Mouse (Mus musculus) megakaryocyte, adult 5-6 weeks (primary cell): ENCODE results near the gene Ak1. TPM values are rescaled to one million over a fixed set of nuclear protein-coding genes. Genes with fewer than 3 reads are reported as not detected.

Source experiments
- ATAC-seq: 2 replicates; pipeline ENCODE4 v1.8.0; 2016; ENCODE audit warnings: mild to moderate bottlenecking, inconsistent platforms; ENCODE audit not compliant: poor library complexity, severe bottlenecking
- total RNA-seq, 2 experiments: library from RNA; stranded (forward) in 1 of 2; stranded (reverse) in 1 of 2; fragments of 153-499, 151-499 nt in 1 of 2; fragments of 221-1000, 200-1000 nt in 1 of 2; gene quantifications; 2 replicates each; pipeline versions ENCODE4 v1.2.3 to v1.2.4; 2015 to 2017

Ak1 gene
- total RNA-seq, 2 experiments from 2014 or later = not detected

GRCm38 (mm10) chr2:32599409-32599808, 22.1 kb upstream of the Ak1 start, which contains the start of gene St6galnac6:
Gene St6galnac6, plus strand, starts transcription at chr2:32599709.
- ATAC-seq = no peak

DNA sequence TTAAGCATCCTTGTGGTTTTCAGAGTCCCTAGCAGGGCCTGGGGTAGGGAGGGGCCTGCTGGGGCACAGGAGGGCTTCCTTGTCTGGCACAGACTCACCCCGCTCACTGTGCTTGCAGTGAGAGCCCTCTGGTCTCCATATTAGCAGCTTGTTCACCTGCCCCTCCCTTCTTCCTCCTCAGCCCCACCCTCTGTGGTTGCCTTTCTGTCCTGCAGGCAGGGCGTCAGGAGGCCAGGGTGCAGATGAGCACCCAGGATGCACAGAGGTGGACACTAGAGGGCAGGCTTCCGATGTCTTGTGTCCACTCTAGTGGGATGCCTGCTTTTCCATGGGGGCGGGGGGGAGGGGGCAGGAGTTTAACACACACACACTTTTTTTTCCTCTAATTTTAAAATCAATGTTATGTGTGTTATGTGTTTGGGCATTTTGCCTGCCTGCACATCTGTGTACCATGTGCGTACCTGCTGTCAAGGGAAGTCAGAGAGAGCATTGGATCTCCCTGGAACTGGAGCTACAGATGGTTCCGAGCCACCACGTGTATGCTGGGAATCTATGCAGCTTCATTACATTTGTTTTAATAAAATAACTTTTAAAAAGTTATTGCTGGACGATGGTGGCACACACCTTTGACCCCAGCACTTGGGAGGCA, 20.0 kb upstream of the Ak1 start:
- ATAC-seq = peak; percentile 83

- peak; percentile 65 for ATAC-seq
Observed at GRCm38 (mm10) chr2:32602600-32603054, 18.9 kb upstream of the Ak1 start.

DNA sequence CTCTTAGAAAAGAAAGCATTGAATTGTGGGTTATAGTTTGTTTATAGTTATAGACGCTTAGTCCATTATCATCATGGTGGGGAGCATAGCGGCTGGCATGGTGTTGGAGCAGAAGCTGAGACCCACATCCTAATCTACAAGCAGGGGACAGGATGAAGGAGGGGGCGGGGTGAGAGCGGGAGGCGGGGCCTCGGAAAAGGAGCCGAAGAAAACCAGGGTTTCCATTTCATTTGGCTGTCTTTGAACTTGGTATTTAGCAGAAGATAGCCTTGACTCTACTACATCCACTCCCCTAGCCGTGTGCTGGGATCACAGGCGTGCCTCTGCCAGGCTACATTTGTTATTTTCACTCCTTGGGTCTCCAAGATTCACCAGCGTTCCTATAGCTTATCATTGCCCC, 16.9 kb upstream of the Ak1 start:
- ATAC-seq = no peak

DNA sequence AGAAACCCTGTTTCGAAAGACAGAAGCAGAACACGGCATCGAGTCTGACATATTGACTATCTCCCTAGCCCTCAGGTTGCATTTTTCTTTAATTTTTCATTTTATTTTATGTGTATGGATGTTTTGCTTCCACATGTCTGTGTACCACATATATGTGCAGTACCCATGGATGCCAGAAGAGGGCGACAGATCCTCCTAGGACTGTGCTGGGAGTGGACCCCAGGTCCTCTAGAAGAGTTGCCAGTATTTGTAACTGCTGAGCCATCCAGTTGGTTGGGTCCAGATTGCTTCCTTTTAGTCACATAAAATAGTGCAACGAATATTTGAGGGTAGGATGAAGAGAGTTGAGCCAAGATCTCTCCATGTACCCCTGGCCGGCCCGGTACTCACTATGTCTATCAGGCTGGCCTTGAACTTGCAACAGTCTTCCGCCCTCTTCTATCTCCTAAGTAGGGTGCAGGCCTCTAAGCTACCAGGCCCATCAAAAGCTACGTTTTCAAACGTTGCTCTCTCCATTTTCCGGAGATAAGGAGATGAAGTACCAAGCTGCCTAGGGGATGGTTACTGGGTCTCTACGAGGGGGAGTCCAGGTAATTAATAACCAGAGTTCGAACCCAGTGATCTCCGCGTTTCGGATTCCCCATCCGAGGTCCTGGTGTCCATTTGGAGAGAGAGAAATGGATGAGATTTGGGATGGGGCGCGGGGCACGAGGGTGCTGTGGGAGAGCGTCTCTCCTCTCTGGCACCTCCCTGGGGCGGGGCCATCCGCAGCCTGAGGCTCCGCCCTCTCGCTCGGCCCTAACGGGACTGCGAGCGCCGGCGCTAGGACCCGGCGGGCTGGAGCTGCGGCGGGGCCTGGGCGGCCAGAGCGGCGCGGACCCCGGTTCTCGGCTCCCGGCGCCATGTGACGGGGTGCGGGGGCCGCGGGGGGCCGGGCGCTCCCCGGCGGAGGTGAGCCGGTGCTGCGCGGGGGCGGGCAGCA, 15.1 kb upstream of the Ak1 start:
- peak; percentile 57 for ATAC-seq

DNA sequence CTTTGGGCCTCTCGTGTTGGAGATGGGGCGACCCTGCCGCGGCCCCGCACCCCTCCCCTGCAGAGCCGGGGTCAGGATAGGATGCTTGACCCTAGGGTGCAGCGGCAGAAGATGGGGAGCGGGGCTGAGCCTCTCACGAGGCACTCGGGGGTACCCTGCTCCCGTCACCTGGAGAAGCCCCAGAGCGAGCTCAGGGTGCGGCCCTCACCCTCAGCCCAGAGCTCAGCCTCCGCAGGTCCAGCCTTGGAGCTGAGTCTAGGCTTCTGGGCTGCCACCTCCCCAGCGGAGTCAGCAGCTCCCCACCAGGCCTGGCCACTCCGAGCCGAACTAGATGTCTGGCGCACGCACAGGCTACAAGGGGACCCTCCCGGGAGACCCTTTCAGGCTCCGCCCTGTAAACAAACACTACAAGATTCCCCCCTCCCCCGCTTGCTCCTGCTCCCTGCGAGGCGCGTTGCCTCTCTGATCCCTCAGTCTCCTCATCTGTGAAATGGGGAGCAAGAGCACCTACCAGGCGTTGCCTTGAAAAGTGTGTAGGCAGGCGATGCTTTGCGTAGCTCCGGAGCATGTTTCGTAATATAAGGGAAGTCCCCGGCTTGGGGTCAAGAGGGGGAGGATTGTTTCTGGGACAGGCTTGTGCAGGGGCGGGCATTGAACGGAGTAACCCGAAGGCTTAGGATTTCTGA, 14.2 kb upstream of the Ak1 start:
- peak; percentile 48 for ATAC-seq

- peak; percentile 58 for ATAC-seq
Observed at GRCm38 (mm10) chr2:32608141-32608777, 13.3 kb upstream of the Ak1 start.

DNA sequence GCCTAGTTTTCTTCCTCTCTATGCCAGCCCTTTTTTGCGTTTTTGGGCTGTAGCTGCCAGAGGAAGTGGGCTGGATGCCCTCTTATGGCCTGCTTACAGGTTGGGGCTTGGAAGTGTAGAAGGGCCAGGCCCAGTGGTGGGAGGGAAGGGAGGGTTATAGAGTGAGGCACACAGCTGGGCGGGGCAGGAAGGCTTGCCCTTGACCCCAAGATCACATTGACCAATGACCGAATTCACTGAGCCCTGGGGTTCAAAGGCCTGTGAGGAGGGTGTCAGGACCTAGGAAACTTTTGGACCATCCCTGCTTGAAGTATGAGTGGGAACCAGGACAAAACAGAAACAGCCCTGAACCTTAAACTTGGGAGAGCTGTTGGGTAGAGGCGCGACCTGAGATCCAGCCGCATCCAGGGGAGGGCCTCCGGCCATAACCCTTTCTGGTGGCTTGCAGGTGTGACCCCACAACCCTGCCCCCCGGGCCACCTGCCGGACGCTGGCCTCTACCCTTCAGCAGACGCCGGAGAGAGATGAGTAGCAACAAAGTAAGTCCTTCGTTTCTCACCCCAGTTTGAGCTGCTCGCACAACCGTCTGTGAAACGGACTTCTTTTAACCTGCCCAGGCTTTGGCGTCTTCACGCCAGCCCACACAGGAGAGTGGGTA, 12.7 kb upstream of the Ak1 start:
- peak; percentile 30 for ATAC-seq

DNA sequence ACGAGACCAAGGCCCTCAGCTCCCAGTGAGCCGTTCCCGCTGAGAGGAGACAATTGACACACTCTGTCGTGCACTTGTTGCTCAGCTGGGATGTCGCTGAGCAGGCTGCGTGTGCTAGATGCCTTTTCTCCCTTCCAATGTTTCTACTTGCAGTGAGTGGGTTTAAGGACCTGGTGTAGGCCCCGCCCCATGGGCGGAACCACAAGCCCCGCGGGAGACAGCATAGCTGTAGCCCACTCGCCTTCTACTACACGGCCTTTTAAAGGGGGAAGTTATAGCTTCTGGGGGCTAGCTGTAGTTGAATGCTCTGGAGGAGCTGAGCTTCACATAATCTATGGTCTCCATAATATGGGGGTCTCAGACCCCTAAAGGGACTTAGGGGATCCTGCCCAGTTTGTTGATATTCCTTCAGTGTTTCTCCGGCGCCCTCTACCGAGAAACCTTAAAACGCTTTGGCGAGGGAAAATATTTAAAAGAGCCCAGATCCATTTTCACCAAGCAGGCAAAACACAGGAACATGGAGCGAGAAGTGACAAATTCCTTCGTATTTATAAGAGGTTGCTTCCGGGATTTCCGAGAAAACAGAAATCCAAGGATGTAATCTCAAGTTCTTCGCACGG, 10.8 kb upstream of the Ak1 start:
- no peak for ATAC-seq

DNA sequence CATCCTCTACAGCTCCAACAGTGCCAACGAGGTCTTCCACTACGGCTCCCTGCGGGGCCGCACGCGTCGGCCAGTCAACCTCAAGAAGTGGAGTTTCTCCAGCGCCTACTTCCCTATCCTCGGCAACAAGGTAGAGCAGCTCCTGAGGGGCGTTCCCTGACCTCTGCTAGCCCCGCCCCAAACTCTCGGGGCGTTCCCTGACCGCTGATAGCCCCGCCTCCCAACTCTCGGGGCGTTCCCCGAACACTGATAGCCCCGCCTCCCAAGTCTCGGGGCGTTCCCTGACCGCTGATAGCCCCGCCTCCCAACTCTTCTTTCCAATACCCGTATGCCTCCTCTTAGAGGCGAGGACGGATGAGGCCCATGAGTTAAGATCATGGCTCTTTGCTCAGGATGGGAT, 9.3 kb upstream of the Ak1 start:
- no peak for ATAC-seq

GRCm38 (mm10) chr2:32617109-32617508, 4.4 kb upstream of the Ak1 start:
- no peak for ATAC-seq

- ATAC-seq = no peak
Observed at GRCm38 (mm10) chr2:32617601-32618000, 4.0 kb upstream of the Ak1 start.

DNA sequence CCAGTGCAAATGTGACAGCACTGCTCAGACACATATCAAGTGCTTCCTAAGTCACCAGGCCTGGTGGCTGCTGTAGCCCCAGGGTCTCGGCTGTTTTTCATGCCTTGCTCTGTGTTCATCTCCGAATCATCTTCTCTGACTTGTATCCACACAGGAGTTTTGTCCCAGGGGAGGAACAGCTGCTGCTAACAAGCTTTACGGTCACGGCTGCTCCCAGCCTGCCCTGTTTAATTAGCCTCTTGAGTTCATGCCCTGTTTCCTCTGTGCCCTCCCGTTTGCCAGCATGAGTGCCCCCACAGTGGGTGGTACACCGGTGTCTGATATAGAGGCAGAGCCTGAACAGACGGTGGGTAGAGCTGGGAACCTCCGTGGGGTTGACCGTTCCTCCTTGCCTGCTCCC, 3.5 kb upstream of the Ak1 start:
- no peak for ATAC-seq

- ATAC-seq = no peak
Observed at GRCm38 (mm10) chr2:32620682-32621516, 659 bp upstream of the Ak1 start.

GRCm38 (mm10) chr2:32624111-32624748, 2.7 kb downstream of the Ak1 start:
- no peak for ATAC-seq

DNA sequence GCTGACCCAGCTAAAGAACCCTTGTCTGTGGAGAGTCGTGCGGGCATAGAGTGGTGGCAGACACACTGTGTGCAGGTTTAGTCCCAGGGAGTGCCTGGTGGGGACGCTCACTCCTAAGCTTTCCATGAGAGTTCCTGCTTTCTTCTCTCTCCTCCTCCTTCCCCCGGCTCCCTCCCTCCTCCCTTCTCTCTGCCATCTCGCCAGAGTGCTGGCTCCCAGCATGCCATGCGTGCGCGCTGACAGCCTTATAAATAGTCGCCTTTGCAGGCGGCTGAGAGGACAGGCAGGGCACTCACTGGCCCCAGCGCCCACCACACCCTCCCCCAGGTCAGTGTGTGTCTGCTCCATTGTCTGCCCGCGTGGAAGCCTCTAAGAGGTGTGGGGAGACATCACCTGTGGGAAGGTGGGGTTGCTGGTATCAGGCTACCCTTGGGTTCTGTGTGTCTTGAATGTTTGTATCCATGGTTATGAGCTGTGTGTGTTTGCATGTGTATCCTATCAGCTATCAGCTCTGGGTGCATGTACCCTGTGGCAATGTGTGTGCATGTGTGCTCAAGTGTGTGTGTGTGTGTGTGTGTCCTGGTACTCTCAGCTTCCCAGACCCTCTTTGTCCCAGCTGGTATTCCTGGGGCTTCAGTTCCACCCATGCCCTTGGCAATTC, 3.8 kb downstream of the Ak1 start:
- no peak for ATAC-seq

DNA sequence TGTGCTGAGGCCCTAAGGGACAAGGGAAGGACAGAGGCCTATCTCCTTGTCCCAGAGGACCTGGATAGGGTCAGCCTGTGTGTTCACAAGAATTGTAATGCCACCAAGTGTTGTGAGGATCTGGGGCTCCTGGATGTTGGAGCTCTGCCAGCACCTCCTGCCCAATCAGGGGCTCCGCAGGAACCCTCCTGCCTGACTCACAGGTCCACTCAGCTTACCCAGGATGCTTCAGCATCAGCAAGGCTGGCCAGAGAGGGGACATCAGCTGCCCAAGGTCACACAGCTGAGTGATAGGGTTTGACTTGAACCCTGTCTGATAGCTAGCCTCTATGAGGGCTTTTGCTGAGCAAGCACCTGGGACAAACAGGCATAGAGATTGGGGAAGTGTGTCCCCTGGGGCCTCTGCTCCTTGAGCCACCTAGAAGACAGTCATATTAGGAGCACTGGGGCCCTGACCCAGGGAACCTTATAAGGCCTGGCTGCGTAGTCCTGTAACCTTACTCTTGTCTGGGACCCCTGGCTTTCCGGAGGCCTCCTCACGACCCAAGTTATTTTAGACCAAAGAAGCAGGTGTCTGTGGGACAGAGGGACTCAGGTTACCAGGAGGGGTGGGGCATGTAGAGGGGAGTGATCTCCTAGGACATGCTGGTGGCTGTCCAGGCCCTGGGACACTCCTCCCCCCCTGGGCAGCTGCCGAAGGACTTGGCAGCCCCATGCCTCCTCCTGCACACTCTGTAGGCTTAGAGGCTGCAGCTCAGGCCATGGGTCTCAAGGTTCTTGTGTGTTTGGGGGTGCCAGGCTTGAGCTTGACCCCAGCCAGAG, 4.5 kb downstream of the Ak1 start:
- no peak for ATAC-seq
